ENCODE assay signal across 8 mouse cellular contexts in genomic region chr1:140245876-140246597, GRCm38 (mm10). TPM values are rescaled to one million over a fixed set of nuclear protein-coding genes. Genes with fewer than 3 reads are reported as not detected.
A peak's percentile ranks its signal among the peaks of the same experiment; 100 is the strongest.
DNase-seq lines count a peak whose midpoint lies in the region; ATAC-seq and TF ChIP-seq lines count a peak whose summit lies in the region.

Gene Kcnt2, plus strand, starts transcription at chr1:140246158.

- no peaks in the 10 kb centered on the region for H3K9me3 ChIP-seq in heart, embryonic 12.5 days (replicated peaks)
- no peaks in the 10 kb centered on the region for H3K9me3 ChIP-seq in liver, embryonic 11.5 days (ENCODE audit: control insufficient read depth, low read length)

- TF ChIP-seq POLR2A in embryonic fibroblast, embryonic 13.5 days (IDR thresholded peaks at IDR 0.05; ENCODE audit: low read depth, low read length), result 0 out of 2 replicates have a peak, but pooled peaks have one; percentile 2

- peak within 1 kb of the TSS; percentile 99 for H3K4me2 ChIP-seq in heart, embryonic 12.5 days
- H3K4me2 ChIP-seq in liver, embryonic 11.5 days, result peak within 1 kb of the TSS; percentile 65

- DNase-seq in adrenal gland, adult (ENCODE audit: inconsistent age in 2 of 2, low spot score in 1 of 2), result peak; percentile 8 to 45
- no peak for DNase-seq in adrenal gland, postnatal 25 days
- peak; percentile 46 for DNase-seq in kidney, postnatal 14 days
- peak; percentile 40 for DNase-seq in liver, embryonic 11.5 days (ENCODE audit: low spot score)
- peak; percentile 25 for DNase-seq in ovary, postnatal 14 days (ENCODE audit: low spot score)

- ATAC-seq in heart, embryonic 12.5 days (ENCODE audit: insufficient number of reproducible peaks, low FRiP score), result peak; percentile 56
- ATAC-seq in liver, embryonic 11.5 days (replicated peaks; ENCODE audit: low FRiP score), result peak; percentile 53
- no peak for ATAC-seq in CD4-positive, CD25-positive, alpha-beta regulatory T cell, adult 4 months

- H3K9ac ChIP-seq in heart, embryonic 12.5 days, result peak within 1 kb of the TSS; percentile 68
- H3K9ac ChIP-seq in liver, embryonic 11.5 days (ENCODE audit: low read depth, low read length), result no peak within 1 kb of the TSS

- H3K4me3 ChIP-seq in embryonic fibroblast, embryonic 13.5 days (ENCODE audit: insufficient read depth, low read length), result peak within 1 kb of the TSS; percentile 38
- H3K4me3 ChIP-seq in heart, embryonic 12.5 days, result peak within 1 kb of the TSS; percentile 72
- H3K4me3 ChIP-seq in liver, embryonic 11.5 days (ENCODE audit: low read depth, low read length), result peak within 1 kb of the TSS; percentile 52

- no peaks in the 10 kb centered on the region for H3K27me3 ChIP-seq in heart, embryonic 12.5 days (replicated peaks)
- no peaks in the 10 kb centered on the region for H3K27me3 ChIP-seq in liver, embryonic 11.5 days (replicated peaks; ENCODE audit: control insufficient read depth, insufficient read depth, low read length)

- H3K36me3 ChIP-seq in heart, embryonic 12.5 days, result no peaks in the 10 kb centered on the region
- H3K36me3 ChIP-seq in liver, embryonic 11.5 days (ENCODE audit: control insufficient read depth, insufficient read depth, low read length), result no peaks in the 10 kb centered on the region

- 2% methylated on average over 21 of the region's 21 CpGs for WGBS in heart, embryonic 12.5 days
- 1% methylated on average over 21 of the region's 21 CpGs for WGBS in liver, embryonic 11.5 days

- no peak for TF ChIP-seq CTCF in embryonic fibroblast, embryonic 13.5 days (IDR thresholded peaks at IDR 0.05; ENCODE audit: borderline replicate concordance, insufficient read depth, low read length)

- no peak within 1 kb of the TSS for H3K27ac ChIP-seq in embryonic fibroblast, embryonic 13.5 days (ENCODE audit: insufficient read depth, low read length)
- no peak within 1 kb of the TSS for H3K27ac ChIP-seq in heart, embryonic 12.5 days (ENCODE audit: poor library complexity, severe bottlenecking)
- no peak within 1 kb of the TSS for H3K27ac ChIP-seq in liver, embryonic 11.5 days (ENCODE audit: low read depth, low read length)

- H3K4me1 ChIP-seq in embryonic fibroblast, embryonic 13.5 days (ENCODE audit: control insufficient read depth, insufficient read depth, low read length), result no peaks in the 10 kb centered on the region
- peaks cover 5% of the 10 kb centered on the region; the same call in 1 of the 2 replicates for H3K4me1 ChIP-seq in heart, embryonic 12.5 days (replicated peaks)
- H3K4me1 ChIP-seq in liver, embryonic 11.5 days (replicated peaks; ENCODE audit: control insufficient read depth, insufficient read depth, low read length), result no peaks in the 10 kb centered on the region

RNA-seq across cellular contexts. Expression of gene Kcnt2, which starts in this region (rescaled TPM):
- 0.97 and 1.9 TPM in 2 replicates for total RNA-seq in adrenal gland, postnatal 25 days (2021)
- polyA plus RNA-seq in embryonic fibroblast, embryonic 13.5 days (2011; ENCODE audit: insufficient read length, low read depth, missing spikeins), result 1.8 and 6.2 TPM in 2 replicates
- polyA plus RNA-seq in heart, embryonic 12.5 days (2016; fragmentation: Nextera tagmentation; extraction: Ambion mirVana), result 1.0 and 1.3 TPM in 2 replicates
- 0.17 and 0.49 TPM in 2 replicates for polyA plus RNA-seq in liver, embryonic 11.5 days (2014; fragmentation: Nextera tagmentation; extraction: Ambion mirVana)
- polyA plus RNA-seq in CD4-positive, CD25-positive, alpha-beta regulatory T cell, adult 4 months (2017; shearing (Covaris generic)), result not detected

Comparison
In these comparisons a context has a peak if more than half of its experiments do, and no peak if none do; other contexts are left out.
1. Peak in DNase-seq, ATAC-seq, H3K4me3 ChIP-seq and H3K4me2 ChIP-seq in liver, embryonic 11.5 days; RNA of the gene not detected or under 1 TPM.